Mouse (Mus musculus) intestine, postnatal 0 days (tissue): Measurements from ENCODE around the gene Olfr368. TPM values are rescaled to one million over a fixed set of nuclear protein-coding genes. Genes with fewer than 3 reads are reported as not detected.

Experiments used
- ATAC-seq: fragments of 200-750 bp; cut with Nextera tagmentation; 2 replicates; pipeline ENCODE4 v1.8.0; 2017; ENCODE audit warnings: mild to moderate bottlenecking, moderate TSS enrichment, moderate library complexity
- H3K27ac ChIP-seq: fragments of 300-500 bp; sonication (generic); 2 replicates; pipeline ENCODE4 v1.5.1; 2014; ENCODE audit warnings: mild to moderate bottlenecking, low read depth, low read length, moderate library complexity
- H3K27me3 ChIP-seq: fragments of 300-500 bp; sonication (generic); replicated peaks from 2 replicates; pipeline ENCODE4 v1.6.1; 2014; ENCODE audit warnings: low read length, mixed read lengths; ENCODE audit not compliant: control insufficient read depth, insufficient read depth
- H3K36me3 ChIP-seq: fragments of 300-500 bp; sonication (generic); 2 replicates; pipeline ENCODE4 v1.6.1; 2014; ENCODE audit warnings: mild to moderate bottlenecking, moderate library complexity; ENCODE audit not compliant: control insufficient read depth, insufficient read depth
- H3K4me1 ChIP-seq: fragments of 300-500 bp; sonication (generic); replicated peaks from 2 replicates; pipeline ENCODE4 v1.6.1; 2014; ENCODE audit warnings: antibody characterized with exemption, low read length, mixed read lengths; ENCODE audit not compliant: control insufficient read depth, insufficient read depth
- H3K4me2 ChIP-seq: fragments of 300-500 bp; sonication (generic); replicated peaks from 2 replicates; pipeline ENCODE4 v1.6.1; 2014; ENCODE audit warnings: low read depth, mild to moderate bottlenecking, moderate library complexity
- H3K4me3 ChIP-seq: fragments of 300-500 bp; sonication (generic); 2 replicates; pipeline ENCODE4 v1.5.1; 2014; ENCODE audit warnings: low read depth, low read length
- H3K9ac ChIP-seq: fragments of 300-500 bp; sonication (generic); 2 replicates; pipeline ENCODE4 v1.6.1; 2014; ENCODE audit warnings: mild to moderate bottlenecking, low read depth, low read length
- H3K9me3 ChIP-seq: fragments of 300-500 bp; sonication (generic); 2 replicates; pipeline ENCODE4 v1.6.1; 2016; ENCODE audit warnings: mixed run types; ENCODE audit not compliant: control insufficient read depth
- CTCF ChIP-seq: sonication (generic); IDR thresholded peaks from 2 replicates; pipeline ENCODE4 v1.5.1; 2016; ENCODE audit warnings: low read depth, mild to moderate bottlenecking, control low read depth, antibody characterized with exemption, moderate library complexity
- WGBS: fragments of 180-500 bp; shearing (Covaris S2); extraction: QIAGEN DNeasy Blood & Tissue Kit; methylation state at CpG from one replicate; pipeline ENCODE4 v1.1.7; 2014; 5-methylcytosine and 5-hydroxymethylcytosine counted together
- polyA plus RNA-seq: library from polyadenylated mRNA; unstranded; fragments of >200 nt; fragmentation: Nextera tagmentation; extraction: Ambion mirVana; gene quantifications from 2 replicates; pipeline ENCODE4 v1.2.1, GENCODE M21; 2015

The Olfr368 gene
- polyA plus RNA-seq, 1 experiment from 2014 or later, result not detected

- H3K4me2 ChIP-seq, result no peak overlapping the region
- no peak overlapping the region for H3K27ac ChIP-seq
- H3K4me3 ChIP-seq, result no peak overlapping the region
- ATAC-seq, result no peak
- no peaks in the 10 kb centered on the region for H3K9me3 ChIP-seq
- no peak overlapping the region for H3K9ac ChIP-seq
- no peaks in the 10 kb centered on the region for H3K27me3 ChIP-seq
- H3K36me3 ChIP-seq, result peaks cover 22% of the 10 kb centered on the region
- no peak for TF ChIP-seq CTCF
- WGBS, result 90% methylated on average over 2 of the region's 2 CpGs
- no peaks in the 10 kb centered on the region for H3K4me1 ChIP-seq
Measured at GRCm38 (mm10) chr2:37359908-37360307, 33.6 kb downstream of the Olfr368 start.

GRCm38 (mm10) chr2:37370651-37371050 is 44.3 kb downstream of the Olfr368 start:
- ATAC-seq, result no peak
- Histone ChIP-seq H3K27me3 (no peaks in the 10 kb centered on the region), H3K4me3 (no peak overlapping the region), H3K36me3 (peaks cover 5% of the 10 kb centered on the region), H3K9ac (no peak overlapping the region), H3K4me2 (no peak overlapping the region), H3K9me3 (no peaks in the 10 kb centered on the region), H3K27ac (no peak overlapping the region), H3K4me1 (no peaks in the 10 kb centered on the region)
- TF ChIP-seq CTCF, result no peak
- WGBS, result 85% methylated on average over 2 of the region's 2 CpGs

- H3K4me2 ChIP-seq, result no peak overlapping the region
- H3K4me3 ChIP-seq, result no peak overlapping the region
- no peak for TF ChIP-seq CTCF
- H3K27ac ChIP-seq, result no peak overlapping the region
- no peaks in the 10 kb centered on the region for H3K4me1 ChIP-seq
- H3K36me3 ChIP-seq, result peaks cover 22% of the 10 kb centered on the region
- no peak overlapping the region for H3K9ac ChIP-seq
- no peak for ATAC-seq
- no peaks in the 10 kb centered on the region for H3K27me3 ChIP-seq
- WGBS, result 94% methylated on average over 1 of the region's 1 CpGs
- no peaks in the 10 kb centered on the region for H3K9me3 ChIP-seq
Measured at GRCm38 (mm10) chr2:37376018-37376417, 49.7 kb downstream of the Olfr368 start.

- Histone ChIP-seq H3K4me2 (no peak overlapping the region), H3K4me1 (no peaks in the 10 kb centered on the region), H3K9me3 (no peaks in the 10 kb centered on the region), H3K9ac (no peak overlapping the region), H3K27me3 (no peaks in the 10 kb centered on the region), H3K36me3 (peaks cover 39% of the 10 kb centered on the region), H3K27ac (no peak overlapping the region), H3K4me3 (no peak overlapping the region)
- ATAC-seq, result no peak
- 66% methylated on average over 2 of the region's 2 CpGs for WGBS
- peak; percentile 84 for TF ChIP-seq CTCF
Measured at GRCm38 (mm10) chr2:37380189-37380588, 53.9 kb downstream of the Olfr368 start.

Other genes with a start within 250 kb of the Olfr368 start
- gene Olfr361, start 237.2 kb upstream of the Olfr368 start, polyA plus RNA-seq, result not detected in 2 replicates
- not detected in 2 replicates for gene Olfr362, start 208.6 kb upstream of the Olfr368 start, polyA plus RNA-seq
- gene Olfr364-ps1, start 187.2 kb upstream of the Olfr368 start, polyA plus RNA-seq, result not detected in 2 replicates
- gene Olfr365, start 138.3 kb upstream of the Olfr368 start, polyA plus RNA-seq, result not detected in 2 replicates
- not detected in 2 replicates for gene Olfr366, start 114.9 kb upstream of the Olfr368 start, polyA plus RNA-seq
- 25.2 and 26.5 TPM in 2 replicates for gene Pdcl, start 32.8 kb downstream of the Olfr368 start, polyA plus RNA-seq
- 7.0 and 7.8 TPM in 2 replicates for gene Rc3h2, start 96.4 kb downstream of the Olfr368 start, polyA plus RNA-seq
- 1.6 and 1.8 TPM in 2 replicates for gene Zbtb26, start 116.6 kb downstream of the Olfr368 start, polyA plus RNA-seq
- gene Zbtb6, start 116.7 kb downstream of the Olfr368 start, polyA plus RNA-seq, result 3.3 and 4.0 TPM in 2 replicates
- gene Rabgap1, start 116.8 kb downstream of the Olfr368 start, polyA plus RNA-seq, result 14.1 and 15.6 TPM in 2 replicates
- 0.29 and 0.39 TPM in 2 replicates for gene Gpr21, start 189.8 kb downstream of the Olfr368 start, polyA plus RNA-seq